Mouse (Mus musculus) kidney, postnatal 14 days (tissue): Measurements from ENCODE around the gene Fcamr.

Experiments
- DNase-seq: peaks from one replicate; pipeline ENCODE4 v3.0.0; 2022; ENCODE audit warnings: mixed read lengths

Gene Fcamr

GRCm38 (mm10) chr1:130802976-130803375 is 2.3 kb downstream of the Fcamr start:
- DNase-seq, result peak; percentile 13

GRCm38 (mm10) chr1:130804279-130804678 is 3.6 kb downstream of the Fcamr start:
- DNase-seq, result no peak

- DNase-seq, result no peak
Measured at GRCm38 (mm10) chr1:130810906-130811305, 10.2 kb downstream of the Fcamr start.

GRCm38 (mm10) chr1:130811316-130811715 is 10.6 kb downstream of the Fcamr start:
- no peak for DNase-seq

- peak; percentile 42 for DNase-seq
Measured at GRCm38 (mm10) chr1:130819737-130820136, 19.0 kb downstream of the Fcamr start.

- peak; percentile 16 for DNase-seq
Measured at GRCm38 (mm10) chr1:130820316-130821148, 19.8 kb downstream of the Fcamr start.

- DNase-seq, result no peak
Measured at GRCm38 (mm10) chr1:130821149-130821471, 20.4 kb downstream of the Fcamr start.

GRCm38 (mm10) chr1:130821911-130822625 is 21.4 kb downstream of the Fcamr start:
- peak; percentile 79 for DNase-seq

GRCm38 (mm10) chr1:130826448-130826847 is 25.7 kb downstream of the Fcamr start, which contains the start of gene Pigr:
Gene Pigr, plus strand, starts transcription at chr1:130826684.
- no peak for DNase-seq

- DNase-seq, result no peak
Measured at GRCm38 (mm10) chr1:130828656-130829055, 28.0 kb downstream of the Fcamr start.

GRCm38 (mm10) chr1:130829906-130830830 is 29.5 kb downstream of the Fcamr start:
- DNase-seq, result no peak

GRCm38 (mm10) chr1:130832230-130833149 is 31.8 kb downstream of the Fcamr start:
- peak; percentile 62 for DNase-seq

- peak; percentile 45 for DNase-seq
Measured at GRCm38 (mm10) chr1:130835161-130835936, 34.6 kb downstream of the Fcamr start.

- peak; percentile 30 for DNase-seq
Measured at GRCm38 (mm10) chr1:130838288-130838687, 37.6 kb downstream of the Fcamr start.

- peak; percentile 47 for DNase-seq
Measured at GRCm38 (mm10) chr1:130840599-130841379, 40.1 kb downstream of the Fcamr start.

- no peak for DNase-seq
Measured at GRCm38 (mm10) chr1:130841621-130842020, 40.9 kb downstream of the Fcamr start.

GRCm38 (mm10) chr1:130844516-130844915 is 43.8 kb downstream of the Fcamr start:
- DNase-seq, result no peak

- no peak for DNase-seq
Measured at GRCm38 (mm10) chr1:130849530-130850214, 49.0 kb downstream of the Fcamr start.

- no peak for DNase-seq
Measured at GRCm38 (mm10) chr1:130850405-130850804, 49.7 kb downstream of the Fcamr start.

- no peak for DNase-seq
Measured at GRCm38 (mm10) chr1:130854819-130855218, 54.1 kb downstream of the Fcamr start.
